Mouse (Mus musculus) stomach, postnatal 0 days (tissue): ENCODE results near the gene Btbd8. TPM values are rescaled to one million over a fixed set of nuclear protein-coding genes. Genes with fewer than 3 reads are reported as not detected.
A peak's percentile ranks its signal among the peaks of the same experiment; 100 is the strongest.

Experiments
- ATAC-seq: fragments of 200-750 bp; cut with Nextera tagmentation; 2 replicates; pipeline ENCODE4 v1.8.0; 2017; ENCODE audit not compliant: low FRiP score, low TSS enrichment
- DNase-seq: peaks from one replicate; pipeline ENCODE4 v3.0.0-alpha.2; 2016; ENCODE audit warnings: low spot score
- H3K27ac ChIP-seq: fragments of 300-500 bp; sonication (generic); replicated peaks from 2 replicates; pipeline ENCODE4 v1.5.1; 2014; ENCODE audit warnings: mild to moderate bottlenecking, control low read depth
- H3K27me3 ChIP-seq: fragments of 300-500 bp; sonication (generic); 2 replicates; pipeline ENCODE4 v1.6.1; 2014; ENCODE audit warnings: low read length; ENCODE audit not compliant: control insufficient read depth, insufficient read depth
- H3K36me3 ChIP-seq: fragments of 300-500 bp; sonication (generic); 2 replicates; pipeline ENCODE4 v1.6.1; 2014; ENCODE audit warnings: low read length, mixed read lengths; ENCODE audit not compliant: control insufficient read depth, insufficient read depth
- H3K4me1 ChIP-seq: fragments of 300-500 bp; sonication (generic); replicated peaks from 2 replicates; pipeline ENCODE4 v1.6.1; 2014; ENCODE audit warnings: antibody characterized with exemption; ENCODE audit not compliant: control insufficient read depth, insufficient read depth
- H3K4me2 ChIP-seq: fragments of 300-500 bp; sonication (generic); replicated peaks from 2 replicates; pipeline ENCODE4 v1.6.1; 2014; ENCODE audit warnings: low read depth, mild to moderate bottlenecking, control low read depth, moderate library complexity
- H3K4me3 ChIP-seq: fragments of 300-500 bp; sonication (generic); 2 replicates; pipeline ENCODE4 v1.5.1; 2014; ENCODE audit warnings: low read depth, low read length, control low read depth
- H3K9ac ChIP-seq: fragments of 300-500 bp; sonication (generic); 2 replicates; pipeline ENCODE4 v1.6.1; 2014; ENCODE audit warnings: mild to moderate bottlenecking, low read length, control low read depth, mixed read lengths
- H3K9me3 ChIP-seq: fragments of 300-500 bp; sonication (generic); 2 replicates; pipeline ENCODE4 v1.6.1; 2016; ENCODE audit warnings: low read length; ENCODE audit not compliant: control insufficient read depth
- CTCF ChIP-seq: IDR thresholded peaks from 2 replicates; pipeline ENCODE4 v1.5.1; 2016; ENCODE audit warnings: antibody characterized with exemption, low read depth, mild to moderate bottlenecking, moderate library complexity
- EP300 ChIP-seq: optimal IDR thresholded peaks from 2 replicates; pipeline ENCODE3; 2016; ENCODE audit warnings: antibody characterized with exemption
- WGBS: fragments of 180-500 bp; shearing (Covaris S2); extraction: QIAGEN DNeasy Blood & Tissue Kit; methylation state at CpG from one replicate; pipeline ENCODE4 v1.1.7; 2014; 5-methylcytosine and 5-hydroxymethylcytosine counted together
- polyA plus RNA-seq: library from polyadenylated mRNA; unstranded; fragments of >200 nt; fragmentation: Nextera tagmentation; extraction: Ambion mirVana; gene quantifications from 2 replicates; pipeline ENCODE4 v1.2.1, GENCODE M21; 2015

Btbd8 gene
- polyA plus RNA-seq, 1 experiment from 2014 or later, result 2.3 TPM

DNA sequence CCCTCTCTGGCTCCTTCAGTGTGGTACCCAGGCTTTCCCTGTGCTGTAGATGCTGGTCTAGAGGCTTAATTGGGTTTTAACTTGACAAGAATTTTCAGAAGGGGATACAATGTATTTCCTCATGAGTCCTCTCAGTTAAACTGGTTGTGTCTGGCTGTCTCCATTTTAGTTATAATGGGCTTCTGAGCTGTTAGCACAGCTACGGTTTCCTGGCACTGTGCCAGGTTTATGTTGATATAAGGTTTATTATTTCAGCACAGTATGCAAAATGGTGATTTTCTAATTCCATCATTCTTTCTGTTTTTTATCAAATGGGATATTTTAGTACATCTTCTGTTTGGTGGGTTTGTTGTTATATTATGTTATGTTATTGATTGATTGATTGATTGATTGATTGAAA is 16.1 kb upstream of the Btbd8 start:
- no peak overlapping the region for H3K9ac ChIP-seq
- no peak for ATAC-seq

DNA sequence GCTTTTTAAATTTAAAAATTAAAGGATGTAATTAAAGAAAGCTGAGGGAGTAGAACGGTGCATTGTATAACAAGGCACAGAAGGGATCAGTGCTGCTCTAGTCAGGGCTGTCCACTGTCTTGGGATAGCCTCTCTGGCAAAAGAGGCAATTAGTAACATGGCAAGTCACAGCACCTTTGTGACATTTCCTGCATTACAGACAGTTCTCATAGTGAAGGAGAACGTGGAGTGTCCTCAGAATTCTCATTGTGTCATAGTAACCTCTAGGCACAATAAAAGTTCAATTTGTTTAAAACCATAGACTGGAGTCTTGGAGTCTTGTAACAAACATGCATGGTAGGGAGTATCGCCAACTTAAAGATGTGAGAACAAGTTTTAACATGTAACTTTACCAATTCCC is 6.5 kb upstream of the Btbd8 start, which contains the start of gene Lpcat2b:
Gene Lpcat2b, plus strand, starts transcription at position 301 of the 400 bp plus-strand sequence.
- H3K4me1 ChIP-seq, result no peaks in the 10 kb centered on the region
- H3K27me3 ChIP-seq, result no peaks in the 10 kb centered on the region
- no peak within 1 kb of the TSS for H3K9ac ChIP-seq
- 74% methylated on average over 3 of the region's 3 CpGs for WGBS
- H3K4me2 ChIP-seq, result no peak within 1 kb of the TSS
- no peaks in the 10 kb centered on the region for H3K9me3 ChIP-seq
- ATAC-seq (no peak), DNase-seq (no peak)
- H3K36me3 ChIP-seq, result no peaks in the 10 kb centered on the region
- TF ChIP-seq EP300, result no peak
- no peak for TF ChIP-seq CTCF
- no peak within 1 kb of the TSS for H3K4me3 ChIP-seq
- no peak within 1 kb of the TSS for H3K27ac ChIP-seq

More for the DNA sequence above, 16.1 kb upstream of the Btbd8 start:
- Histone ChIP-seq H3K9me3 (no peaks in the 10 kb centered on the region), H3K4me1 (no peaks in the 10 kb centered on the region), H3K36me3 (no peaks in the 10 kb centered on the region), H3K27me3 (no peaks in the 10 kb centered on the region), H3K4me3 (no peak overlapping the region), H3K4me2 (no peak overlapping the region), H3K27ac (no peak overlapping the region)
- WGBS, result 5% methylated on average over 1 of the region's 1 CpGs
- no peak for TF ChIP-seq CTCF
- DNase-seq, result no peak

DNA sequence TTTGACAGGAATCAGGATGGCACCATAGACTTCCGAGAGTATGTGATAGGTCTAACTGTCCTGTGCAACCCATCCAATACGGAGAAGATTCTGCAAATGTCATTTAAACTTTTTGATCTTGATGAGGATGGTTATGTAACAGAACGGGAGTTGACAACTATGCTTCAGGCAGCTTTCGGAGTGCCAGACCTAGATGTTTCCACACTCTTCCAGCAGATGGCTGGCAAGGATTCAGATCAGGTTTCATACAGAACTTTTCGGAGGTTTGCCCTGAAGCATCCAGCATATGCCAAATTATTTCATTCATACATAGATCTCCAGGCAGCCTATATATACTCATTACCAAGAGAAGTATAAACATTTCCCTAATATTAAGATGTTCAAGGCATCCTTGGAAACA is 3.8 kb upstream of the Btbd8 start:
- H3K9me3 ChIP-seq, result no peaks in the 10 kb centered on the region
- DNase-seq (no peak), ATAC-seq (no peak)
- WGBS, result 81% methylated on average over 5 of the region's 5 CpGs
- H3K36me3 ChIP-seq, result no peaks in the 10 kb centered on the region
- H3K4me3 ChIP-seq, result no peak overlapping the region
- H3K27me3 ChIP-seq, result no peaks in the 10 kb centered on the region
- H3K4me2 ChIP-seq, result no peak overlapping the region
- no peak overlapping the region for H3K27ac ChIP-seq
- TF ChIP-seq EP300 (no peak), CTCF (no peak)
- no peaks in the 10 kb centered on the region for H3K4me1 ChIP-seq
- H3K9ac ChIP-seq, result no peak overlapping the region

DNA sequence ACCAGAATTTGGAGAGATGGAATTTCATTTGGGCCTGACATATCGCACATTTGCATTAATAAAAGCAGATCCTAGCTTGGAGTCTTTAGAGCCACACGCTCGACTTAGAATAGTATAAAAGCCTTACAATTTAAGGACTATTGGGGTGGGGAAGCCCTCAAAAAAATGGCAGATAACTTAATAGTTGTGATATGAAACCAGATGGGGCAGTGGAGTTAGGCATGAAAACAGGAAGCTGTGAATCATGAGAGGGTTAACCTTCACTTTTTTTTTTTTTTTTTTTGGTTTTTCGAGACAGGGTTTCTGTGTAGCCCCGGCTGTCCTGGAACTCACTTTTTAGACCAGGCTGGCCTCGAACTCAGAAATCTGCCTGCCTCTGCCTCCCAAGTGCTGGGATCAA is 1.6 kb upstream of the Btbd8 start:
- H3K27ac ChIP-seq, result no peak overlapping the region
- no peak for ATAC-seq
- no peak overlapping the region for H3K4me3 ChIP-seq
- no peaks in the 10 kb centered on the region for H3K36me3 ChIP-seq
- DNase-seq, result no peak
- no peaks in the 10 kb centered on the region for H3K4me1 ChIP-seq
- no peak overlapping the region for H3K9ac ChIP-seq
- TF ChIP-seq CTCF (no peak), EP300 (no peak)
- H3K9me3 ChIP-seq, result no peaks in the 10 kb centered on the region
- H3K27me3 ChIP-seq, result no peaks in the 10 kb centered on the region
- 84% methylated on average over 6 of the region's 6 CpGs for WGBS
- no peak overlapping the region for H3K4me2 ChIP-seq

DNA sequence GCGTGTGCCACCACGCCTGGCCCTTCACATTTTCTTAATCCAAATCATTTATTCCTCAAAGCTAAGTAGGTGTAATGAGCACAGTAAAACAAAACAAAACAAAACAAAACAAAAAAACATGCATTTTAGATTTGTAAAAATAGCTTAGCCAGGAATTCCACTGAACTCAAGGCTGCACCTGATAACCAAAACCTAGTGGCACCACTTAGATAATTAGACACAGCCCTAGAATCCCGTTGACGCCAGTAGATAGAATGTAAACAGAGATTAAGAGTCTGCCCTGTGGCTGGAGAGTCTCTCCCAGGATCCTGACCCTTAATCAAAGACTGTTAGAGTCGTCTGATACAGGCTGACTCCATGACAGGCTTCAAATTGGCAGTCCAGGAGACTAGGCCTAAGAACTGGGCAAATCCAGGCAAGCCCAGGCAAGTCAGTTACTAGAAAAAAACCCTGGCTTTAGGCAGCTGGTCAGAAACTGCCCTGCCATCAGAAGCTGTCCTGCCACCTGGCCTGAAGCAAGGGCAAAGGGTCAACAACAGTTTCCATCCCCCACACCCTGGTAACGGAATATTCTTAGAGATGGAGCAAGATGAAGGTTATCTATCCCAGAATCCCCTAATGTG is 1.1 kb upstream of the Btbd8 start:
- Histone ChIP-seq H3K9me3 (no peaks in the 10 kb centered on the region), H3K9ac (no peak overlapping the region), H3K27ac (no peak overlapping the region), H3K4me1 (no peaks in the 10 kb centered on the region), H3K36me3 (no peaks in the 10 kb centered on the region), H3K27me3 (no peaks in the 10 kb centered on the region), H3K4me3 (no peak overlapping the region), H3K4me2 (no peak overlapping the region)
- 65% methylated on average over 6 of the region's 6 CpGs for WGBS
- DNase-seq, result no peak
- no peak for TF ChIP-seq CTCF
- no peak for TF ChIP-seq EP300
- ATAC-seq, result no peak

DNA sequence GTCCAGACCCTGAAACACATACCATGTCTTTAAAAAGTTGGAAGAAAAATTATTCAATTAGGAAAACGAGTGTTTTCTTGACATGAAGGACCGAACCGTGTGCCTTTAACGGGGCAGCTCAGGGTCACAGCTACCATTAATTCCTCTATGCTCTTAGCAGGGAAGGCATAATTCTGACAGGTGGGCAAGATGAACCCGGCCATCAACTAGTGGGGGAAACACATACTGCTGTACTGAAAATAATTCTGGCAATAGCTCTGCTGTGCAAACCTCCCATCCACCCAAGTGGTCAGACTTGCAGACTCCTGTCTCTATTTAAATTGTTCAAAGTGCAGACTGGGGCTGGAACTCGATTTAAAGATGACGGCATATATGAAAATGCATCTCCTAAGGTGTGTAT is 556 bp downstream of the Btbd8 start:
- Histone ChIP-seq H3K4me2 (peak overlapping the region; percentile 72), H3K4me1 (no peaks in the 10 kb centered on the region), H3K36me3 (no peaks in the 10 kb centered on the region), H3K27ac (peak overlapping the region; percentile 96), H3K9me3 (no peaks in the 10 kb centered on the region), H3K4me3 (peak overlapping the region; percentile 82), H3K27me3 (no peaks in the 10 kb centered on the region), H3K9ac (peak overlapping the region; percentile 94)
- 13% methylated on average over 7 of the region's 7 CpGs for WGBS
- no peak for DNase-seq
- TF ChIP-seq EP300 (no peak), CTCF (no peak)
- no peak for ATAC-seq
